Mouse (Mus musculus): ENCODE data around the gene Pkdcc. TPM values are rescaled to one million over a fixed set of nuclear protein-coding genes. Genes with fewer than 3 reads are reported as not detected.

Gene Pkdcc
- polyA plus RNA-seq, 1 experiment from 2014 or later, result 48.7 TPM

- H3K9me3 ChIP-seq (ENCODE audit: control insufficient read depth, low read length), result no peaks in the 10 kb centered on the region
- no peaks in the 10 kb centered on the region for H3K27me3 ChIP-seq (ENCODE audit: control insufficient read depth, insufficient read depth, low read length)
- no peaks in the 10 kb centered on the region for H3K36me3 ChIP-seq (ENCODE audit: control insufficient read depth, insufficient read depth, low read length)
- ATAC-seq (ENCODE audit: low FRiP score, low TSS enrichment), result peak; percentile 80
- peaks cover 54% of the 10 kb centered on the region for H3K4me1 ChIP-seq (ENCODE audit: control insufficient read depth, insufficient read depth, low read length)
- 8% methylated on average over 8 of the region's 8 CpGs for WGBS
- 0 out of 2 replicates have a peak overlapping the region, but pooled peaks have one; percentile 40 for H3K9ac ChIP-seq (ENCODE audit: low read depth, low read length)
- H3K27ac ChIP-seq (ENCODE audit: low read depth, low read length), result peak overlapping the region; percentile 90
- H3K4me3 ChIP-seq (ENCODE audit: low read length), result no peak overlapping the region
- H3K4me2 ChIP-seq (replicated peaks; ENCODE audit: low read depth, low read length), result no peak overlapping the region
Measured at GRCm38 (mm10) chr17:83203692-83204383, 11.3 kb upstream of the Pkdcc start.

- WGBS, result 93% methylated on average over 3 of the region's 3 CpGs
- Histone ChIP-seq H3K9ac (ENCODE audit: low read depth, low read length) (no peak overlapping the region), H3K27ac (ENCODE audit: low read depth, low read length) (no peak overlapping the region), H3K4me1 (ENCODE audit: control insufficient read depth, insufficient read depth, low read length) (peaks cover 27% of the 10 kb centered on the region), H3K27me3 (ENCODE audit: control insufficient read depth, insufficient read depth, low read length) (no peaks in the 10 kb centered on the region), H3K4me2 (replicated peaks; ENCODE audit: low read depth, low read length) (no peak overlapping the region), H3K36me3 (ENCODE audit: control insufficient read depth, insufficient read depth, low read length) (no peaks in the 10 kb centered on the region), H3K9me3 (ENCODE audit: control insufficient read depth, low read length) (no peaks in the 10 kb centered on the region), H3K4me3 (ENCODE audit: low read length) (no peak overlapping the region)
- no peak for ATAC-seq (ENCODE audit: low FRiP score, low TSS enrichment)
Measured at GRCm38 (mm10) chr17:83207296-83207695, 7.8 kb upstream of the Pkdcc start.

- Histone ChIP-seq H3K4me3 (ENCODE audit: low read length) (no peak overlapping the region), H3K4me2 (replicated peaks; ENCODE audit: low read depth, low read length) (no peak overlapping the region), H3K9ac (ENCODE audit: low read depth, low read length) (no peak overlapping the region), H3K9me3 (ENCODE audit: control insufficient read depth, low read length) (no peaks in the 10 kb centered on the region), H3K27ac (ENCODE audit: low read depth, low read length) (no peak overlapping the region), H3K4me1 (ENCODE audit: control insufficient read depth, insufficient read depth, low read length) (peaks cover 31% of the 10 kb centered on the region), H3K36me3 (ENCODE audit: control insufficient read depth, insufficient read depth, low read length) (no peaks in the 10 kb centered on the region), H3K27me3 (ENCODE audit: control insufficient read depth, insufficient read depth, low read length) (no peaks in the 10 kb centered on the region)
- no peak for ATAC-seq (ENCODE audit: low FRiP score, low TSS enrichment)
- 63% methylated on average over 2 of the region's 2 CpGs for WGBS
Measured at GRCm38 (mm10) chr17:83208455-83208854, 6.6 kb upstream of the Pkdcc start.

GRCm38 (mm10) chr17:83210531-83210930, 4.6 kb upstream of the Pkdcc start:
- WGBS, result 73% methylated on average over 5 of the region's 5 CpGs
- Histone ChIP-seq H3K36me3 (ENCODE audit: control insufficient read depth, insufficient read depth, low read length) (no peaks in the 10 kb centered on the region), H3K27me3 (ENCODE audit: control insufficient read depth, insufficient read depth, low read length) (no peaks in the 10 kb centered on the region), H3K4me3 (ENCODE audit: low read length) (no peak overlapping the region), H3K4me2 (replicated peaks; ENCODE audit: low read depth, low read length) (no peak overlapping the region), H3K4me1 (ENCODE audit: control insufficient read depth, insufficient read depth, low read length) (peaks cover 29% of the 10 kb centered on the region), H3K27ac (ENCODE audit: low read depth, low read length) (no peak overlapping the region), H3K9ac (ENCODE audit: low read depth, low read length) (no peak overlapping the region), H3K9me3 (ENCODE audit: control insufficient read depth, low read length) (no peaks in the 10 kb centered on the region)
- no peak for ATAC-seq (ENCODE audit: low FRiP score, low TSS enrichment)

- Histone ChIP-seq H3K27me3 (ENCODE audit: control insufficient read depth, insufficient read depth, low read length) (no peaks in the 10 kb centered on the region), H3K9ac (ENCODE audit: low read depth, low read length) (no peak overlapping the region), H3K27ac (ENCODE audit: low read depth, low read length) (no peak overlapping the region), H3K4me3 (ENCODE audit: low read length) (no peak overlapping the region), H3K36me3 (ENCODE audit: control insufficient read depth, insufficient read depth, low read length) (no peaks in the 10 kb centered on the region), H3K9me3 (ENCODE audit: control insufficient read depth, low read length) (no peaks in the 10 kb centered on the region), H3K4me2 (replicated peaks; ENCODE audit: low read depth, low read length) (no peak overlapping the region), H3K4me1 (ENCODE audit: control insufficient read depth, insufficient read depth, low read length) (peaks cover 29% of the 10 kb centered on the region)
- 67% methylated on average over 10 of the region's 10 CpGs for WGBS
- ATAC-seq (ENCODE audit: low FRiP score, low TSS enrichment), result no peak
Measured at GRCm38 (mm10) chr17:83211196-83211595, 3.9 kb upstream of the Pkdcc start.

GRCm38 (mm10) chr17:83212422-83212821, 2.7 kb upstream of the Pkdcc start:
- Histone ChIP-seq H3K4me2 (replicated peaks; ENCODE audit: low read depth, low read length) (no peak overlapping the region), H3K27ac (ENCODE audit: low read depth, low read length) (no peak overlapping the region), H3K4me3 (ENCODE audit: low read length) (no peak overlapping the region), H3K9me3 (ENCODE audit: control insufficient read depth, low read length) (no peaks in the 10 kb centered on the region), H3K36me3 (ENCODE audit: control insufficient read depth, insufficient read depth, low read length) (no peaks in the 10 kb centered on the region), H3K4me1 (ENCODE audit: control insufficient read depth, insufficient read depth, low read length) (peaks cover 29% of the 10 kb centered on the region), H3K27me3 (ENCODE audit: control insufficient read depth, insufficient read depth, low read length) (no peaks in the 10 kb centered on the region), H3K9ac (ENCODE audit: low read depth, low read length) (no peak overlapping the region)
- ATAC-seq (ENCODE audit: low FRiP score, low TSS enrichment), result no peak
- WGBS, result 70% methylated on average over 2 of the region's 2 CpGs

- Histone ChIP-seq H3K9me3 (ENCODE audit: control insufficient read depth, low read length) (no peaks in the 10 kb centered on the region), H3K36me3 (ENCODE audit: control insufficient read depth, insufficient read depth, low read length) (no peaks in the 10 kb centered on the region), H3K9ac (ENCODE audit: low read depth, low read length) (peak overlapping the region; percentile 99; the same call in 1 of the 2 replicates), H3K27ac (ENCODE audit: low read depth, low read length) (peak overlapping the region; percentile 93), H3K4me3 (ENCODE audit: low read length) (peak overlapping the region; percentile 75), H3K4me1 (ENCODE audit: control insufficient read depth, insufficient read depth, low read length) (peaks cover 35% of the 10 kb centered on the region), H3K4me2 (replicated peaks; ENCODE audit: low read depth, low read length) (peak overlapping the region; percentile 94), H3K27me3 (ENCODE audit: control insufficient read depth, insufficient read depth, low read length) (no peaks in the 10 kb centered on the region)
- 54% methylated on average over 9 of the region's 9 CpGs for WGBS
- no peak for ATAC-seq (ENCODE audit: low FRiP score, low TSS enrichment)
Measured at GRCm38 (mm10) chr17:83213228-83213915, 1.7 kb upstream of the Pkdcc start.

GRCm38 (mm10) chr17:83214161-83214592, 915 bp upstream of the Pkdcc start:
- Histone ChIP-seq H3K4me3 (ENCODE audit: low read length) (peak overlapping the region; percentile 75), H3K9ac (ENCODE audit: low read depth, low read length) (peak overlapping the region; percentile 99), H3K27me3 (ENCODE audit: control insufficient read depth, insufficient read depth, low read length) (no peaks in the 10 kb centered on the region), H3K9me3 (ENCODE audit: control insufficient read depth, low read length) (no peaks in the 10 kb centered on the region), H3K36me3 (ENCODE audit: control insufficient read depth, insufficient read depth, low read length) (no peaks in the 10 kb centered on the region), H3K27ac (ENCODE audit: low read depth, low read length) (peak overlapping the region; percentile 93), H3K4me1 (ENCODE audit: control insufficient read depth, insufficient read depth, low read length) (peaks cover 43% of the 10 kb centered on the region), H3K4me2 (replicated peaks; ENCODE audit: low read depth, low read length) (peak overlapping the region; percentile 94)
- peak; percentile 58 for ATAC-seq (ENCODE audit: low FRiP score, low TSS enrichment)
- under 1% methylated on average over 16 of the region's 16 CpGs for WGBS

All from kidney, embryonic 14.5 days (tissue).